9 mouse cellular contexts compared by ENCODE assay signal in genomic region chr2:33546879-33547278, GRCm38 (mm10).
DNase-seq lines count a peak whose midpoint lies in the region; ATAC-seq lines count a peak whose summit lies in the region.
"Had no signal": no experiment of that assay in that cellular context is flagged by ENCODE, and none has a peak within 500 bp of the region (broad histone marks: within the 10 kb centered on the region; RNA-seq: fewer than 3 reads in every experiment).

No protein-coding gene starts in this region.

- H3K9me3 ChIP-seq in hindbrain, embryonic 11.5 days (ENCODE audit: control insufficient read depth, low read length), result no peaks in the 10 kb centered on the region
- H3K9me3 ChIP-seq in hindbrain, embryonic 10.5 days, result no peaks in the 10 kb centered on the region
- no peaks in the 10 kb centered on the region for H3K9me3 ChIP-seq in embryonic facial prominence, embryonic 13.5 days
- H3K9me3 ChIP-seq in stomach, embryonic 15.5 days, result no peaks in the 10 kb centered on the region
- H3K9me3 ChIP-seq: G1E had no signal

- H3K4me2 ChIP-seq in hindbrain, embryonic 11.5 days (replicated peaks; ENCODE audit: low read depth, low read length), result no peak overlapping the region
- H3K4me2 ChIP-seq in embryonic facial prominence, embryonic 13.5 days, result peak overlapping the region; percentile 30; the same call in 1 of the 2 replicates
- no peak overlapping the region for H3K4me2 ChIP-seq in stomach, embryonic 15.5 days

- ATAC-seq in hindbrain, embryonic 11.5 days (ENCODE audit: low FRiP score), result no peak
- no peak for ATAC-seq in embryonic facial prominence, embryonic 13.5 days (ENCODE audit: insufficient number of reproducible peaks, insufficient read depth, low FRiP score, low TSS enrichment, low read depth)
- peak; percentile 60; the same call in 1 of the 2 replicates for ATAC-seq in stomach, embryonic 15.5 days (ENCODE audit: insufficient read depth, low FRiP score, low read depth)
- ATAC-seq in megakaryocyte, adult 5-6 weeks (ENCODE audit: poor library complexity, severe bottlenecking), result no peak

- WGBS in hindbrain, embryonic 11.5 days, result 25% methylated on average over 6 of the region's 6 CpGs
- 28% methylated on average over 6 of the region's 6 CpGs for WGBS in hindbrain, embryonic 10.5 days
- 25% methylated on average over 6 of the region's 6 CpGs for WGBS in embryonic facial prominence, embryonic 13.5 days
- 26% methylated on average over 6 of the region's 6 CpGs for WGBS in stomach, embryonic 15.5 days

- no peak overlapping the region for H3K4me3 ChIP-seq in hindbrain, embryonic 11.5 days (ENCODE audit: low read depth, low read length)
- no peak overlapping the region for H3K4me3 ChIP-seq in hindbrain, embryonic 10.5 days
- H3K4me3 ChIP-seq in embryonic facial prominence, embryonic 13.5 days, result no peak overlapping the region
- H3K4me3 ChIP-seq in stomach, embryonic 15.5 days (replicated peaks), result no peak overlapping the region

- H3K9ac ChIP-seq in hindbrain, embryonic 11.5 days (ENCODE audit: low read depth, low read length), result no peak overlapping the region
- 0 out of 2 replicates have a peak overlapping the region, but pooled peaks have one; percentile 11 for H3K9ac ChIP-seq in embryonic facial prominence, embryonic 13.5 days
- H3K9ac ChIP-seq in stomach, embryonic 15.5 days, result no peak overlapping the region

- H3K27me3 ChIP-seq in hindbrain, embryonic 11.5 days (ENCODE audit: control insufficient read depth, insufficient read depth, low read length), result peaks cover 22% of the 10 kb centered on the region
- peaks cover 53% of the 10 kb centered on the region for H3K27me3 ChIP-seq in hindbrain, embryonic 10.5 days (ENCODE audit: insufficient read depth, poor library complexity, severe bottlenecking)
- peaks cover 46% of the 10 kb centered on the region for H3K27me3 ChIP-seq in embryonic facial prominence, embryonic 13.5 days
- peaks cover 28% of the 10 kb centered on the region for H3K27me3 ChIP-seq in stomach, embryonic 15.5 days (replicated peaks)

- peak; percentile 69 for DNase-seq in hindbrain, embryonic 11.5 days (ENCODE audit: low spot score)
- DNase-seq in hindbrain, embryonic 10.5 days (ENCODE audit: low spot score), result no peak
- peak; percentile 74 for DNase-seq in adrenal gland, postnatal 10 days
- peak; percentile 93 to 96 for DNase-seq in layer of hippocampus, adult 8-10 months (ENCODE audit: low spot score in 2 of 2)
- DNase-seq in mesoderm, embryonic 11.5 days (ENCODE audit: low read depth, low spot score), result peak; percentile 78

- no peak overlapping the region for H3K27ac ChIP-seq in hindbrain, embryonic 11.5 days (ENCODE audit: low read depth, low read length)
- H3K27ac ChIP-seq in hindbrain, embryonic 10.5 days, result no peak overlapping the region
- peak overlapping the region; percentile 65; the same call in 1 of the 2 replicates for H3K27ac ChIP-seq in embryonic facial prominence, embryonic 13.5 days
- no peak overlapping the region for H3K27ac ChIP-seq in stomach, embryonic 15.5 days

- H3K4me1 ChIP-seq in hindbrain, embryonic 11.5 days (replicated peaks; ENCODE audit: control insufficient read depth, insufficient read depth, low read length), result peaks cover 10% of the 10 kb centered on the region
- peaks cover 35% of the 10 kb centered on the region for H3K4me1 ChIP-seq in hindbrain, embryonic 10.5 days (replicated peaks)
- H3K4me1 ChIP-seq in embryonic facial prominence, embryonic 13.5 days, result peaks cover 33% of the 10 kb centered on the region
- H3K4me1 ChIP-seq in stomach, embryonic 15.5 days, result peaks cover 14% of the 10 kb centered on the region

- no peaks in the 10 kb centered on the region for H3K36me3 ChIP-seq in hindbrain, embryonic 11.5 days (ENCODE audit: control insufficient read depth, insufficient read depth, low read length)
- no peaks in the 10 kb centered on the region for H3K36me3 ChIP-seq in hindbrain, embryonic 10.5 days
- no peaks in the 10 kb centered on the region for H3K36me3 ChIP-seq in embryonic facial prominence, embryonic 13.5 days
- H3K36me3 ChIP-seq in stomach, embryonic 15.5 days, result no peaks in the 10 kb centered on the region
- H3K36me3 ChIP-seq: G1E had no signal
